Mouse (Mus musculus): ENCODE measurements at regions not wholly inside any gene's neighbourhood (a gene's known extent, or its start where the extent isn't known, plus 50 kb on each side); places are given as distances from the start of the nearest gene placed in this dataset.

GRCm38 (mm10) chr8:25449590-25449989, 625.4 kb upstream of the Adam5 start:
- no peak overlapping the region for H3K9ac ChIP-seq (replicated peaks; ENCODE audit: low read depth, low read length)
- 75% methylated on average over 4 of the region's 4 CpGs for WGBS

GRCm38 (mm10) chr8:25447900-25448299, 623.7 kb upstream of the Adam5 start:
- no peak for ATAC-seq (ENCODE audit: insufficient read depth, low read depth)
- no peak overlapping the region for H3K9ac ChIP-seq (replicated peaks; ENCODE audit: low read depth, low read length)
- no peaks in the 10 kb centered on the region for H3K9me3 ChIP-seq (replicated peaks; ENCODE audit: control insufficient read depth, low read length)
- no peak overlapping the region for H3K4me3 ChIP-seq (ENCODE audit: low read depth, low read length)
- H3K27ac ChIP-seq (ENCODE audit: low read depth): no peak overlapping the region
- H3K4me2 ChIP-seq (ENCODE audit: low read depth, low read length): no peak overlapping the region
- 65% methylated on average over 4 of the region's 4 CpGs for WGBS
- H3K36me3 ChIP-seq (replicated peaks; ENCODE audit: control insufficient read depth, insufficient read depth, low read length): no peaks in the 10 kb centered on the region
- 0 out of 2 replicates have a peak, but pooled peaks cover 3% of the 10 kb centered on the region for H3K4me1 ChIP-seq (ENCODE audit: control insufficient read depth, insufficient read depth)
- no peak for DNase-seq (ENCODE audit: low spot score)
- H3K27me3 ChIP-seq (ENCODE audit: control insufficient read depth, insufficient read depth, low read length): no peaks in the 10 kb centered on the region
- TF ChIP-seq EP300 (IDR thresholded peaks at IDR 0.05; ENCODE audit: low read depth) (no peak), CTCF (IDR thresholded peaks at IDR 0.05; ENCODE audit: low read depth) (no peak)

More at GRCm38 (mm10) chr8:25449590-25449989, 625.4 kb upstream of the Adam5 start:
- ATAC-seq (ENCODE audit: insufficient read depth, low read depth) (no peak), DNase-seq (ENCODE audit: low spot score) (no peak)
- Histone ChIP-seq H3K36me3 (replicated peaks; ENCODE audit: control insufficient read depth, insufficient read depth, low read length) (no peaks in the 10 kb centered on the region), H3K4me1 (ENCODE audit: control insufficient read depth, insufficient read depth) (0 out of 2 replicates have a peak, but pooled peaks cover 3% of the 10 kb centered on the region), H3K27me3 (ENCODE audit: control insufficient read depth, insufficient read depth, low read length) (no peaks in the 10 kb centered on the region), H3K4me3 (ENCODE audit: low read depth, low read length) (no peak overlapping the region), H3K4me2 (ENCODE audit: low read depth, low read length) (no peak overlapping the region), H3K9me3 (replicated peaks; ENCODE audit: control insufficient read depth, low read length) (no peaks in the 10 kb centered on the region), H3K27ac (ENCODE audit: low read depth) (no peak overlapping the region)
- no peak for TF ChIP-seq CTCF (IDR thresholded peaks at IDR 0.05; ENCODE audit: low read depth)
- no peak for TF ChIP-seq EP300 (IDR thresholded peaks at IDR 0.05; ENCODE audit: low read depth)

DNA sequence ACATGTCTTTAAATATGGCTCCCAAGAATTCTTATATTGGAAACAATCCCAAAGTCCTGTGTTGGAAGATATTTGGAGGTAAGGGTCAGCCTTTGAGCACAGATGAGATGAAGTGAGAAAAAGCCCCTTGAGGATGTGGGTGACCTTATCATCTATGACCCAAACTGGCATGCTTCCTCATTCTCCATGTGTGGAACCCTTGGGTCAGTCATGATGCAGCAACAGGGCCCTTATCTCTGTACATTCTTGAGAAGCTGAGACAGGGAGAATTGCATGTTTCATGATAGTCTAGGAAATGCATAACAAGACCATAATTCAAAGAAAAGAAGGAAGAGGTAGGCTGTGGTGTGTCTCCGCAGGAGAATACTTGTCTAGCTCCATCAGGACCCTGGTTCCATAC, 621.8 kb upstream of the Adam5 start:
- WGBS: 100% methylated on average over 1 of the region's 1 CpGs
- no peak overlapping the region for H3K4me3 ChIP-seq (ENCODE audit: low read depth, low read length)
- ATAC-seq (ENCODE audit: insufficient read depth, low read depth) (no peak), DNase-seq (ENCODE audit: low spot score) (no peak)
- H3K9me3 ChIP-seq (replicated peaks; ENCODE audit: control insufficient read depth, low read length): no peaks in the 10 kb centered on the region
- no peaks in the 10 kb centered on the region for H3K27me3 ChIP-seq (ENCODE audit: control insufficient read depth, insufficient read depth, low read length)
- no peaks in the 10 kb centered on the region for H3K36me3 ChIP-seq (replicated peaks; ENCODE audit: control insufficient read depth, insufficient read depth, low read length)
- no peak for TF ChIP-seq EP300 (IDR thresholded peaks at IDR 0.05; ENCODE audit: low read depth)
- TF ChIP-seq CTCF (IDR thresholded peaks at IDR 0.05; ENCODE audit: low read depth): no peak
- H3K4me2 ChIP-seq (ENCODE audit: low read depth, low read length): no peak overlapping the region
- no peak overlapping the region for H3K27ac ChIP-seq (ENCODE audit: low read depth)
- no peak overlapping the region for H3K9ac ChIP-seq (replicated peaks; ENCODE audit: low read depth, low read length)
- H3K4me1 ChIP-seq (ENCODE audit: control insufficient read depth, insufficient read depth): 0 out of 2 replicates have a peak, but pooled peaks cover 3% of the 10 kb centered on the region

DNA sequence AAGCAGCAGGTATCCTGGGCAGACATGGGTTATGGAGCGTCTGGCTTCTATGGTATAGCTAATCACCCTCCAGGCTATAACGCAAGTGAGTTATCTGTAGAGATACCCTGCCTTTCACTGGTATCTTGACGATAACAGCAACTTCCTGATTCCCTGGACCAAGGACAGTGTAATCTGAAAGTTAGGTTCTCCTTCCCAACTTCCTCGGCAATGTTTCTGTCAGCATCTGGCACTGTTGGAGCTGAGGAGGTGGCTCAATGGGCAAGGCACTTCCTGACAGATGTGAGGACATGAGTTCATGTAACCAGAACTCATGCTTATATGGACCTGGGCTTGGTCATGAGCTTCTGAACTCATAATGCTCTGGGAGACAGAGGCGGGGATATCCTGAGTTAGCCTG, 620.9 kb upstream of the Adam5 start:
- Histone ChIP-seq H3K9ac (replicated peaks; ENCODE audit: low read depth, low read length) (no peak overlapping the region), H3K27me3 (ENCODE audit: control insufficient read depth, insufficient read depth, low read length) (0 out of 2 replicates have a peak, but pooled peaks cover 7% of the 10 kb centered on the region), H3K27ac (ENCODE audit: low read depth) (no peak overlapping the region), H3K36me3 (replicated peaks; ENCODE audit: control insufficient read depth, insufficient read depth, low read length) (no peaks in the 10 kb centered on the region), H3K4me3 (ENCODE audit: low read depth, low read length) (no peak overlapping the region), H3K4me2 (ENCODE audit: low read depth, low read length) (no peak overlapping the region), H3K4me1 (ENCODE audit: control insufficient read depth, insufficient read depth) (0 out of 2 replicates have a peak, but pooled peaks cover 3% of the 10 kb centered on the region), H3K9me3 (replicated peaks; ENCODE audit: control insufficient read depth, low read length) (no peaks in the 10 kb centered on the region)
- no peak for DNase-seq (ENCODE audit: low spot score)
- WGBS: 24% methylated on average over 5 of the region's 5 CpGs
- ATAC-seq (ENCODE audit: insufficient read depth, low read depth): no peak
- no peak for TF ChIP-seq EP300 (IDR thresholded peaks at IDR 0.05; ENCODE audit: low read depth)

DNA sequence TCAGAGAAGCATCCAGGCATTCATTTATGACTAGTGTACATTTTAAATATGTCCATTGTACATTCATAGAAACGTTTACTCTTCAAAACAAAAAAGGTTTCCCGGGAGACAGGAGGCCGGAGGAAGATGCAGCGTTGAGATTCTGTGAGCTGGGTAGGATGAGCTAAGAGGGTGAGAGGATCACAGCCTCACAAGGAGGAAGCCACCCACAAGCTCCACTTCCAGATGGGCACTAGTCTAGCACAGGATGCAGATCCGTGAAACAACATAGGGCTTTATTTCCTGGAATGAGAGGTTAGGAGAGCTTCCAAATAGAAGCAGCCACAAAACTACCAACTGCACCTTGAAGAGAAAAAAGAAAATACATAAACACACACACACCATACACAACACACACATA, 619.4 kb upstream of the Adam5 start:
- WGBS: 56% methylated on average over 5 of the region's 5 CpGs
- no peaks in the 10 kb centered on the region for H3K36me3 ChIP-seq (replicated peaks; ENCODE audit: control insufficient read depth, insufficient read depth, low read length)

GRCm38 (mm10) chr8:25441057-25441441, 616.9 kb upstream of the Adam5 start:
- Histone ChIP-seq H3K9ac (replicated peaks; ENCODE audit: low read depth, low read length) (no peak overlapping the region), H3K27ac (ENCODE audit: low read depth) (no peak overlapping the region), H3K9me3 (replicated peaks; ENCODE audit: control insufficient read depth, low read length) (no peaks in the 10 kb centered on the region), H3K4me2 (ENCODE audit: low read depth, low read length) (peak overlapping the region; percentile 23; the same call in 1 of the 2 replicates), H3K4me3 (ENCODE audit: low read depth, low read length) (no peak overlapping the region), H3K36me3 (replicated peaks; ENCODE audit: control insufficient read depth, insufficient read depth, low read length) (no peaks in the 10 kb centered on the region), H3K27me3 (ENCODE audit: control insufficient read depth, insufficient read depth, low read length) (0 out of 2 replicates have a peak, but pooled peaks cover 7% of the 10 kb centered on the region), H3K4me1 (ENCODE audit: control insufficient read depth, insufficient read depth) (0 out of 2 replicates have a peak, but pooled peaks cover 3% of the 10 kb centered on the region)
- WGBS: 46% methylated on average over 6 of the region's 6 CpGs
- ATAC-seq (ENCODE audit: insufficient read depth, low read depth): no peak
- no peak for DNase-seq (ENCODE audit: low spot score)
- TF ChIP-seq EP300 (IDR thresholded peaks at IDR 0.05; ENCODE audit: low read depth) (no peak), CTCF (IDR thresholded peaks at IDR 0.05; ENCODE audit: low read depth) (no peak)

More for the DNA sequence above, 619.4 kb upstream of the Adam5 start:
- Histone ChIP-seq H3K9ac (replicated peaks; ENCODE audit: low read depth, low read length) (no peak overlapping the region), H3K4me2 (ENCODE audit: low read depth, low read length) (no peak overlapping the region), H3K27me3 (ENCODE audit: control insufficient read depth, insufficient read depth, low read length) (0 out of 2 replicates have a peak, but pooled peaks cover 7% of the 10 kb centered on the region), H3K4me1 (ENCODE audit: control insufficient read depth, insufficient read depth) (0 out of 2 replicates have a peak, but pooled peaks cover 3% of the 10 kb centered on the region), H3K4me3 (ENCODE audit: low read depth, low read length) (no peak overlapping the region), H3K9me3 (replicated peaks; ENCODE audit: control insufficient read depth, low read length) (no peaks in the 10 kb centered on the region), H3K27ac (ENCODE audit: low read depth) (no peak overlapping the region)
- ATAC-seq (ENCODE audit: insufficient read depth, low read depth) (no peak), DNase-seq (ENCODE audit: low spot score) (no peak)
- TF ChIP-seq EP300 (IDR thresholded peaks at IDR 0.05; ENCODE audit: low read depth) (no peak), CTCF (IDR thresholded peaks at IDR 0.05; ENCODE audit: low read depth) (no peak)
